Comparison of ENCODE assay signal across 8 mouse cellular contexts in the genomic region with DNA sequence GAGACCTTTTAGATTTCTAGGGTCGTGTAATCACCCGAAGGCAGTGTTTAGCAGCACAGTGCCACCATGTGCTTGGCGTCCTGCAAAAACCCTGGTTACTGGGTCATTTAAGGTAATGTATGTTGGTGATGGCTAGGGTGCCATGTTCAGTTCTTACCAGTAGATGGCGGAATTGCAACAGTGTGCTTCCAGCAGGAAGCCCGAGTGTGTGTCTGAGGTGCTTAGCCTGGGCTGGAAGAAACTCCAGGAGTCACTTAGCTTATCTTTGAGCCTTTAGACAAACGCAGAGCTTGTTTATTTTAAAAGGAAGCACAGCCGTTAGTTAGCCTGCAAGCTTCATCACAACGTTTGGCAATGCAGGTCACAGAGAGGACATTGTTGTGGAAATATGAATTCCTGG. TPM values are rescaled to one million over a fixed set of nuclear protein-coding genes. Genes with fewer than 3 reads are reported as not detected.
DNase-seq lines count a peak whose midpoint lies in the region; ATAC-seq lines count a peak whose summit lies in the region.

No protein-coding gene starts in this region.

- no peak for ATAC-seq in forebrain, embryonic 12.5 days (ENCODE audit: low FRiP score)
- ATAC-seq in hindbrain, embryonic 16.5 days: peak; percentile 83

- peaks cover 13% of the 10 kb centered on the region for H3K9me3 ChIP-seq in forebrain, embryonic 10.5 days
- H3K9me3 ChIP-seq in forebrain, embryonic 12.5 days: peaks cover 9% of the 10 kb centered on the region; the same call in 1 of the 2 replicates
- peaks cover 5% of the 10 kb centered on the region; the same call in 1 of the 2 replicates for H3K9me3 ChIP-seq in hindbrain, embryonic 16.5 days (ENCODE audit: control insufficient read depth, low read length)

- no peak overlapping the region for H3K4me3 ChIP-seq in forebrain, embryonic 10.5 days
- no peak overlapping the region for H3K4me3 ChIP-seq in forebrain, embryonic 12.5 days (replicated peaks)
- no peak overlapping the region for H3K4me3 ChIP-seq in hindbrain, embryonic 16.5 days (ENCODE audit: low read length)

- no peaks in the 10 kb centered on the region for H3K27me3 ChIP-seq in forebrain, embryonic 10.5 days (ENCODE audit: poor library complexity, severe bottlenecking)
- H3K27me3 ChIP-seq in forebrain, embryonic 12.5 days: no peaks in the 10 kb centered on the region
- no peaks in the 10 kb centered on the region for H3K27me3 ChIP-seq in hindbrain, embryonic 16.5 days (replicated peaks; ENCODE audit: control insufficient read depth, insufficient read depth, low read length)

- no peak overlapping the region for H3K9ac ChIP-seq in forebrain, embryonic 12.5 days
- no peak overlapping the region for H3K9ac ChIP-seq in hindbrain, embryonic 16.5 days (ENCODE audit: low read depth, low read length)

- H3K4me1 ChIP-seq in forebrain, embryonic 10.5 days: no peaks in the 10 kb centered on the region; the same call in 1 of the 2 replicates
- no peaks in the 10 kb centered on the region for H3K4me1 ChIP-seq in forebrain, embryonic 12.5 days
- no peaks in the 10 kb centered on the region for H3K4me1 ChIP-seq in hindbrain, embryonic 16.5 days (ENCODE audit: control insufficient read depth, insufficient read depth, low read depth, low read length)

- no peaks in the 10 kb centered on the region for H3K36me3 ChIP-seq in forebrain, embryonic 10.5 days (replicated peaks)
- H3K36me3 ChIP-seq in forebrain, embryonic 12.5 days (replicated peaks): no peaks in the 10 kb centered on the region
- H3K36me3 ChIP-seq in hindbrain, embryonic 16.5 days (ENCODE audit: control insufficient read depth, insufficient read depth, low read length): no peaks in the 10 kb centered on the region

- peak; percentile 78 for DNase-seq in forebrain, embryonic 10.5 days (ENCODE audit: extremely low spot score, low spot score)
- DNase-seq in cerebellum, postnatal 10 days: peak; percentile 92 to 95
- DNase-seq in frontal cortex, postnatal 36 days (ENCODE audit: low spot score in 2 of 2): peak; percentile 78 to 92
- DNase-seq in layer of hippocampus, postnatal 36 days: peak; percentile 67 to 74
- peak; percentile 92 for DNase-seq in lung, postnatal 25 days (ENCODE audit: low spot score)
- DNase-seq in right cerebral cortex, postnatal 25 days: peak; percentile 67

- WGBS in forebrain, embryonic 10.5 days: 6% methylated on average over 8 of the region's 8 CpGs
- 6% methylated on average over 8 of the region's 8 CpGs for WGBS in forebrain, embryonic 12.5 days
- 4% methylated on average over 8 of the region's 8 CpGs for WGBS in hindbrain, embryonic 16.5 days

- H3K27ac ChIP-seq in forebrain, embryonic 10.5 days: no peak overlapping the region
- H3K27ac ChIP-seq in forebrain, embryonic 12.5 days: no peak overlapping the region
- H3K27ac ChIP-seq in hindbrain, embryonic 16.5 days (ENCODE audit: low read depth, low read length): no peak overlapping the region

- no peak overlapping the region for H3K4me2 ChIP-seq in forebrain, embryonic 12.5 days
- H3K4me2 ChIP-seq in hindbrain, embryonic 16.5 days (ENCODE audit: low read length): no peak overlapping the region

RNA-seq across cellular contexts. Expression of a gene that starts 17.7 kb away (rescaled TPM):
- 3.7 and 3.8 TPM in 2 replicates for polyA plus RNA-seq in forebrain, embryonic 10.5 days (2016; fragmentation: Nextera tagmentation; extraction: Ambion mirVana)
- 1.6 and 1.8 TPM in 2 replicates for polyA plus RNA-seq in forebrain, embryonic 12.5 days (2016; fragmentation: Nextera tagmentation; extraction: Ambion mirVana)
- polyA plus RNA-seq in hindbrain, embryonic 16.5 days (2015; fragmentation: Nextera tagmentation; extraction: Ambion mirVana): 1.6 and 1.9 TPM in 2 replicates
- 1 to 10 TPM; 1.3 TPM for total RNA-seq in layer of hippocampus, postnatal 36 days (2021)

RNA-seq across cellular contexts. Expression of a gene that starts 39.7 kb away (rescaled TPM):
- 0.33 and 0.83 TPM in 2 replicates for polyA plus RNA-seq in forebrain, embryonic 10.5 days (2016; fragmentation: Nextera tagmentation; extraction: Ambion mirVana)
- 1.4 and 2.0 TPM in 2 replicates for polyA plus RNA-seq in forebrain, embryonic 12.5 days (2016; fragmentation: Nextera tagmentation; extraction: Ambion mirVana)
- polyA plus RNA-seq in hindbrain, embryonic 16.5 days (2015; fragmentation: Nextera tagmentation; extraction: Ambion mirVana): 4.2 and 12.2 TPM in 2 replicates
- 1 to 10 TPM; 1.2 to 1.9 TPM for total RNA-seq in layer of hippocampus, postnatal 36 days (2021)

RNA-seq across cellular contexts. Expression of a gene that starts 39.7 kb away (rescaled TPM):
- 54.4 and 58.9 TPM in 2 replicates for polyA plus RNA-seq in forebrain, embryonic 10.5 days (2016; fragmentation: Nextera tagmentation; extraction: Ambion mirVana)
- 52.6 and 53.7 TPM in 2 replicates for polyA plus RNA-seq in forebrain, embryonic 12.5 days (2016; fragmentation: Nextera tagmentation; extraction: Ambion mirVana)
- 31.4 and 38.4 TPM in 2 replicates for polyA plus RNA-seq in hindbrain, embryonic 16.5 days (2015; fragmentation: Nextera tagmentation; extraction: Ambion mirVana)
- 10 to 100 TPM; 58.2 to 61.3 TPM for total RNA-seq in layer of hippocampus, postnatal 36 days (2021)
